Mouse (Mus musculus) v-Abl transformed pro-B cells (cell line): ENCODE results near the gene Alg9.

Experiments used
- in situ Hi-C, 2 experiments: fragments of 400-800 bp; cut with MboI; formaldehyde crosslinking; loops; one replicate each; pipeline ENCODE4 v1.15.1; 2025; ENCODE audit not compliant: unreplicated experiment in 2 of 2

Gene Alg9

DNA sequence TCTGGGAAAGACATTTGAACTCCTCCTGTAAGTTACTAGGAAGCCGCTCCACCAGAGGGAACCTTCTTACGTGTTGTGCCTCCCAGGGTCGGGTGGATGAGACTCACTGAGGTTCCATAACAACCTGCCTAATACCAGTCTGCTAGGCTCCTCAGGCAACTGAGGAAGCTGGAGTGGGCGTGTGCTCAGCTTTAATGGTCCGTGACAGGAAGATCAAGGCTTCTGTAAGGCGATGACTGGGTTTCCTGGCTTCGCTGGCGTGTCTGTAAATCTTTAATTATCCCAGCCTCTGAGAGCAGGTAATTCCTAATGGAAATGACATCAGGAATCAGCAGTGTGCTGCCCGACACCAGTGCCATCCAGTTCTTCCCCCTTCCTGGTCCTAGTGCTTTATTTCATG lies 70.7 kb downstream of the Alg9 start:
- in situ Hi-C loops = loop anchor here in 1 of 2 experiments (5.0 to 10.0 kb wide), 2 partner anchors 43 to 309 kb away; no protein-coding TSS in a partner anchor

GRCm38 (mm10) chr9:50847133-50847532 lies 72.3 kb downstream of the Alg9 start:
- in situ Hi-C loops = loop anchor here in 1 of 2 experiments (5.0 to 10.0 kb wide), 2 partner anchors 45 to 308 kb away; no protein-coding TSS in a partner anchor

- in situ Hi-C loops = loop anchor here in 1 of 2 experiments (5.0 to 10.0 kb wide), 2 partner anchors 45 to 307 kb away; no protein-coding TSS in a partner anchor
Observed at GRCm38 (mm10) chr9:50847606-50848368, 73.0 kb downstream of the Alg9 start.

DNA sequence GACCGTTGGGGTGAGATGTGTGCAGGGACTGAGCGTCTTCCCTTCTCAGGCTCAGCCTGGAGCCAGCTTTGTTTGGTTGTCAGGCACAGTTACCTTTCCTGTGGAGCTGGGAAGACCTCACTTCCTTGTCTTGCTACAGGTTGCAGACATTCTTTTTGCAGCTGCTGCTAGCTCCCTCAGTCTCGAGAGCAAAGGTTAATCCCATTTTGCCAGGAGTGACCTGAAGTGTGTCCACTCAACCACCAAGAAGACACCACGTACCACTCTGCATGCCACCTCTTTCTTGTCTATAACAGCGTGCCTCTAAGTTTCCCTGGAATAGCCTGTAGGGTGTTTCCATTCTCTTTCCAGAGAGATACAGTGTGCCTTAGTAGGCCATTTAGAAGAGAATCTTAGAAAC lies 74.0 kb downstream of the Alg9 start:
- in situ Hi-C loops = loop anchor here in 1 of 2 experiments (5.0 to 10.0 kb wide), 2 partner anchors 47 to 306 kb away; no protein-coding TSS in a partner anchor

DNA sequence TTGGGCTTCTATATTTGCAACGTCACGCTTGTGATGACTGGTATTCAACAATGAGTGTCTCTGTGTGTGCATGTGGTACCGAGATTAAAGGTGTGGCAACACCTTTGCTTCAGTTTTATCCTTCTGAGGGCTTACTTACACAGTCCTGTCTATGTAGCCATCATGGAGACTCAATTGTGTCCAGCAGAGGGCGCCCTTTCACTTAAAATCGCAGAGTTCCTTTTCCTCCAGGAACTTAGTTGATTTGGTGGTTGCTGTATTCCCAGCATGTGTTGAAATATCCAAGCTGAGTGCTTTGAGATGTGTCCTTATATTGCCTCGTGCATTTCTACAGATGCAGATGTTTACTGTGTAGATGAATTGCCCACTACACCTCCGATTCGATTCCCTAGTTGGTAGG lies 74.4 kb downstream of the Alg9 start:
- in situ Hi-C loops = loop anchor here in 1 of 2 experiments (5.0 to 10.0 kb wide), 2 partner anchors 47 to 306 kb away; no protein-coding TSS in a partner anchor

GRCm38 (mm10) chr9:50849755-50850154 lies 74.9 kb downstream of the Alg9 start:
- in situ Hi-C loops = loop anchor here (5.0 to 10.0 kb wide), 4 partner anchors 47 to 305 kb away; partner anchors contain the start of gene Sik2 (in 1 of the 2)

GRCm38 (mm10) chr9:50850271-50850670 lies 75.5 kb downstream of the Alg9 start:
- in situ Hi-C loops = loop anchor here (5.0 kb wide), 3 partner anchors 48 to 162 kb away; partner anchors contain the start of gene Sik2 (in 1 of the 2)

- in situ Hi-C loops = loop anchor here (5.0 kb wide), 3 partner anchors 48 to 162 kb away; partner anchors contain the start of gene Sik2 (in 1 of the 2)
Observed at GRCm38 (mm10) chr9:50850713-50851112, 75.9 kb downstream of the Alg9 start.

- in situ Hi-C loops = loop anchor here (5.0 kb wide), 3 partner anchors 50 to 160 kb away; partner anchors contain the start of gene Sik2 (in 1 of the 2)
Observed at GRCm38 (mm10) chr9:50852634-50853349, 78.0 kb downstream of the Alg9 start.

- in situ Hi-C loops = loop anchor here (5.0 kb wide), 3 partner anchors 52 to 158 kb away; partner anchors contain the start of gene Sik2 (in 1 of the 2)
Observed at GRCm38 (mm10) chr9:50854376-50854775, 79.6 kb downstream of the Alg9 start.

DNA sequence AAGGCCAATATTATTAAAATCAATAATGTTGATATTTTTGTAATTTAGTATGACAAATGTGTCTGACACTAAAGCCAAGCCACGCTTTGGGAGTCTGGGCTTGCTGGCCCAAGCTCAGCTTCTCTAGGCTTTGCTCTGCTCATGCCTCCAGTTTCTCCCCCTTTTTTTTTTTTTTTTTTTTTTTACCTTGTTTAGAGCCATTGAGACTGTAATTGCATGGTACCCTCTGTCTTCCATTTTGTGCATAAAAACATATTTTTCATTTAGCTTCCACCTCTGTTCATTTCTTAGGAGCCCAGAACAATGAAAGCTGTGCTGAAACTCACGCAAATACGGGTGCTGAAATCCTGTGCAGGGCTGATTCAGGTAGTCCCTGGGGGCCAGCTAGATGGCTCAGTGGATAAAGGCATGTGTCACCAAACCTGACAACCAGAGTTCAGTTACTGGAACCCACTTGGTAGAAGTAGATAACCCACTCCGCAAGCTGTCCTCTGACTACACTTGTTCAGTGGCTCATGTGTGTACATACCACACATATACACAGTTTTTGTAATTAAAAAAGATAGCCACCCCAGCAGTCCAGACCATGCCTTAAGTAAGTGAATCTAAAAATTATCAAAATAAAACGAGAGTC lies 80.4 kb downstream of the Alg9 start:
- in situ Hi-C loops = no loop called here

GRCm38 (mm10) chr9:50855780-50856179 lies 81.0 kb downstream of the Alg9 start:
- in situ Hi-C loops = no loop called here

- in situ Hi-C loops = no loop called here
Observed at GRCm38 (mm10) chr9:50856341-50857081, 81.7 kb downstream of the Alg9 start.

DNA sequence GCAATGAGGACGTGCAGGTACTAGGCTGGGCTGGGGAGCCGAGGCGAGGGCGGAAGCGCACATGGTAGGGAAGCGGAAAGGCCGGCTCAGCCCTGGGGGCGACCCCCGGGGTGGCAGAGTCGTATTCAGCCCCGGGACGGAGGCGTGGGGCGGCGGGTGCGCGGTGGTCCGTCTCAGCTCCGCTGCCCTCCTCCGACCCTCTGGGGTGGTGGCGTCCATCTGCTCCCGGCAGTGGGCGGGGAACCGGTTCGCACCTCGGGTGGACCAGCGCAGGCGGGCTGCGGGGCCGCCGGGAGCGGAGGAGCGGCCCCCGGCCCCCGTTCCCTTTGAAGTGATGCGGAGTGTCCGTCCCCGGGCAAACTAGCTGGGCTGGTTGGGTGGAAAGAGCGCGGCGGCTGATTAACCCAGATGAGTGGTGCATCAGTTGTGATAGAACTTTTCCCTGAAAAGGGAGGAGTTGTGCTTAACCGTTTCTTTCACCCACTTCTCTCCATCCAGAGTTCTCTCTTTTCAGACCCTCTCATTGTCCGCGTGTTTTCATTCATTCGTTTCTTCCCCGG lies 82.3 kb downstream of the Alg9 start:
- in situ Hi-C loops = no loop called here

DNA sequence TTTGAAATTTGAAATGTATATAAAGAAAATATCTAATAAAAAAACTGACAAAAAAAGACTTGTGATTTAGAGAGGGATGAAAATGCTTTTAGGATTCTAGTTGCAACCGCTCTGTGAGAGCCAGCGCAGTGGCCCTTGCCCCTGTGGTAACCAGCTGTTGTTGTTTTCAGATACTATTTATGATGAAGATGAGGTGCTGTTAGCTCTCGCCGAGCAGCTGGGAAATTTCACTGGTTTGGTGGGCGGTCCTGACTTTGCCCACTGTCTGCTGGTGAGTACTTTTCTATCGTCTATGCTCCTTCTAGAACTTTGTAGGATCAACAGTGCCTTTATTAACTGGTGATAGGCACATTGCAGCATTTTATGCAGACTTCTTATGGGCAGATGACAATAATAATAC lies 83.9 kb downstream of the Alg9 start:
- in situ Hi-C loops = no loop called here

DNA sequence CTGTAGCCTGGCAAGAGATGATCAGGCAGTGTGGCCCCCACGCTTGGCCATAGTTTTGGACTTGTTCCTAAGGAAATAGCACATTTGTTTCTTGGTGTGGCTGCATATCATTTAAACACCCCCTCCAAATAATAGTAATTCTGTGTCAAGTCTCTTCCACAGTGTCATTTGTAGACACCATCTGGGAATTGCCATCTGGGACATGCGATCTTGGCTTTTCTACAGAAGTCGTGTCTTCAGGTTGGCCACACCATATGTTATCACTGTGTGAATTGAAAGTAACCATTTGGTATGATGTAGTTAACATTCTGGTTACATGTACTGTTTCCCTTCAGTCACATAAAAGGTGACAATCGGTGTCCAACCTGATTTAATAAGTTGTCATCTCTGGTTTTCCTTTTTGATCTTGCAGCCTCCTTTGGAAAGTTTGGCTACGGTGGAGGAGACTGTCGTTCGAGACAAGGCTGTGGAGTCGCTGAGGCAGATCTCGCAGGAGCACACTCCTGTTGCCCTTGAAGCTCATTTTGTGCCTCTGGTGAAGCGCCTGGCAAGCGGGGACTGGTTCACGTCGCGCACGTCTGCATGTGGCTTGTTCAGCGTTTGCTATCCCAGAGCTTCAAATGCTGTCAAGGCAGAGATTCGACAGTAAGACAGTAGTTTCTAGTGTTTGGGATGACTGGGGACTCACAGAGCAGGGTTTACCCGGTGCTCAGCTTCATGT lies 86.5 kb downstream of the Alg9 start:
- in situ Hi-C loops = no loop called here

DNA sequence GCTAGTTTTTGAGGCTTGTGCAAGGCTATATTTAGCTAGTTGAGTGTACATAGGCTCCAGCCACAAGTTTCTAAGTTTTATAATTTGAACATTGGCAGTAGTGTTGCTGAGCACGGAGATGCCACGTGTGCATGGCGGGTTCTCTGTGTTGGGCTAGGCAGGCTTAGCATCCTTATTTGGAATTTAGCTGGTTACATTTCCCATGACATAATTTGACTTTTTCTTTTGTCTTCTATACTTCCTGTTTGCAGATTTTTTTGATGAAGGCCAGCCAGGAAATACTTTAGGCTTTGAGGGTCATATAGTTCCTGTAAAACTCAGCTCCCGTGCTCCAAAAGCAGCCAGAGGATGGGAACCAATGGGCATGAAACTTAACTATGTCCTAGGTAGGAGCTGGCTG lies 89.0 kb downstream of the Alg9 start:
- in situ Hi-C loops = no loop called here

DNA sequence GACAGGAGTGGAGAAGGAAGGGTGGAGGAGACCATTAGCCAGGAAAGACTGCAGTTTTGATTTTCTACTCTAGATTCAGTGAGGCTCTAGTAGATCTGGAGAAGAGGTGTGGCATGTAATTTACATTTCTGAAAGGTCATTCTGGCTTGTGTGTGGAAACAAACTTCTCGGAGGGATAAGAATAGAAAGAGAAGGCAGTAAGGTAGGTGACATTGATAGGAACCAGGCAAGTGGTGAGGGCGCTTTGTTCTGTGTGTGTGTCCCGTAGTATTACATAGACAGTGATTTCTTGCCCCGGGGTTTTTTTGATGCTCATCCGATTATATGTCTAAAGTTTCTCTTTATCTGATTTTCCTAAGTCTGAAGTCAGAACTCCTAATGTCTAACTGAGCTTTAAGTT lies 90.1 kb downstream of the Alg9 start:
- in situ Hi-C loops = no loop called here

DNA sequence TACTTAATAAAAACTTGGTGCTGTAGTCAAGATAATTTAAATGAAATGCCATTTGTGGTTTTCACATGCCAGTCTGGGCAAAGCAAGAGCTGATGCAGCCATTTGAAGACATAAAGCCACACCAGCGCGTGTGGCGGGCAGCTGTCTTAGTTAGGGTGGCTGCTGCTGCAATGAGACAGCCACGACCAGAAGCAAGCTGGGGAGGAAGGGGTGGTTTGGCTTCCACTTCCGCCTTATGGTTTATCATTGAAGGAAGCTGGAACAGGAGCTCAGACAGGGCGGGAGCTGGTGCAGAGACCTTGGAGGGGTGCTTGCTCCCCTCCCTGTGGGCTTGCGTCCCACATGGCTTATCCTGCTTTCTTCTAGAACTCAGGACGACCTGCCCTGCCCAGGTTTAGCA lies 91.0 kb downstream of the Alg9 start:
- in situ Hi-C loops = no loop called here
